Mouse (Mus musculus) olfactory bulb, adult 2 months (tissue): ENCODE results near the gene Gm49380.

Source experiments
- CTCF ChIP-seq: fragments of 200-500 bp; IDR thresholded peaks from 2 replicates; pipeline ENCODE4 v1.5.1; 2012; ENCODE audit warnings: low read depth, mild to moderate bottlenecking, low read length, moderate library complexity; ENCODE audit not compliant: insufficient read depth
- POLR2A ChIP-seq: fragments of 200-500 bp; IDR thresholded peaks from 2 replicates; pipeline ENCODE4 v1.6.1; 2012; ENCODE audit warnings: mild to moderate bottlenecking, low read depth, low read length, moderate library complexity; ENCODE audit not compliant: insufficient read depth

DNA sequence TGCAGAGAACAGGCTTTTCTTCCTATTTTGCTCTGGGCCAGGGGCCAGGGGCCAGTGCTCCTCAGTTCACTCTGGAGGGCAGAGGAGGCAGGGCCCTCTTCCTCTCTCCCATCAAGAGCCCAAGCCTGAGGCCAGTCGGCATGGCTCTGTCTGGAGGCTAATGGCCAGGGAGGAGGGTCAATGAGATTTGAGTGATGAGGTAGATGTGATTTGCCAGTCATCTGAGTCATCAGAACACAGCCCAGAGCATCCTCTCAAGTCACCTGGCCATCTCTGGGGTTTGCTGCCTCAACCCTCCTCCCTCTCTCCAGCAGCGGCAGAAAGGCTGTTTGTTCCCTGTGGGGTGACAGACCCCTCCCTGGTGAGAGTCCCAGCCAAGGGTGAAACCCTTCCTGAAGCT lies 20.0 kb upstream of the Gm49380 start:
- no peak for TF ChIP-seq POLR2A
- TF ChIP-seq CTCF = no peak
